Mouse (Mus musculus): ENCODE measurements at regions not wholly inside any gene's neighbourhood (a gene's known extent, or its start where the extent isn't known, plus 50 kb on each side); places are given as distances from the start of the nearest gene placed in this dataset.

DNA sequence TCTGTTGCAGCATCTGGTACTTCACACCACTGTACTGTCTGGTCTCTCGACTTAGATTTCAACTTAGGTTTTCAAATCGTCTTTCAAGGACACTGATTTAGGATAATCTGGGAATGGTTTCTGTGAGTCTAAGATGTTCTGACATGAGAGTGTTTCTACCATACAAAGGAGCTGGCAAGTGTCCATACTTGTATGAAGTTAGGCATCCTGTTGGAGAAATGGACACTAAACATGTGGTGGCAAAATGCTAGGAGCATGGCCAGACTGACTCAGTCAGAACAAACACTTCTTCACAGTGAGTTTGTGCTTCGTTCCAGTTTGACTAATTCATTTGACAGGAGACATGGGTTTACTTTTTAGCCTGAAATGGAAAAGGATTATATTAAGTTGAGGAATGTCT lies 194.5 kb upstream of the Thbs1 start:
- H3K36me3 ChIP-seq (ENCODE audit: control insufficient read depth, insufficient read depth, low read length), result no peaks in the 10 kb centered on the region
- 83% methylated on average over 3 of the region's 3 CpGs for WGBS
- H3K27me3 ChIP-seq (ENCODE audit: control insufficient read depth, insufficient read depth, low read length), result no peaks in the 10 kb centered on the region
- H3K9ac ChIP-seq (ENCODE audit: low read length), result no peak overlapping the region
- no peak for ATAC-seq (ENCODE audit: insufficient read depth, low FRiP score, low TSS enrichment)
- H3K4me3 ChIP-seq (ENCODE audit: low read depth, low read length), result no peak overlapping the region
- H3K27ac ChIP-seq (ENCODE audit: low read depth, low read length), result no peak overlapping the region
- H3K9me3 ChIP-seq (ENCODE audit: control insufficient read depth, low read length), result no peaks in the 10 kb centered on the region
- H3K4me1 ChIP-seq (ENCODE audit: control insufficient read depth, insufficient read depth, low read length), result no peaks in the 10 kb centered on the region
- DNase-seq (ENCODE audit: low spot score), result no peak
- no peak overlapping the region for H3K4me2 ChIP-seq (ENCODE audit: low read depth)

DNA sequence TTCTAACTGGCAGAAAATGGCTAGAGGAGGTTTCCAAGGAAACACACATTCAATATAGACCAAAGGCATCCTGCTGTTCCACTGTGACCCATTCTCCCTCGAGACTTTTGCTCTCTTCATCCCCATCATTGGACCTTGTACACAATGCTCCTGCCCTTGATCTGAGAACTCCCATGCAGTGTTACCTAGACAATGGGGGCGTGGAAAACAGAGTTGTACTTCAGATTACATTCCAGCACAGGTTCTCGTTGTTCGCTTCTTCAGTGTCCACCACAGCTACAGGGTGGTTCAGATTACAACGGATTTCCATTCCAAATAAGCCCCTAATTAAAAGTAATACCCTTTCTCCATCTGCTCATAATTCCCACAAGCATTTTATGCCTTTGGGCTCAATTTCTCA lies 186.8 kb upstream of the Thbs1 start:
- Histone ChIP-seq H3K4me3 (ENCODE audit: low read depth, low read length) (no peak overlapping the region), H3K4me1 (ENCODE audit: control insufficient read depth, insufficient read depth, low read length) (no peaks in the 10 kb centered on the region), H3K9ac (ENCODE audit: low read length) (no peak overlapping the region), H3K4me2 (ENCODE audit: low read depth) (no peak overlapping the region), H3K27ac (ENCODE audit: low read depth, low read length) (no peak overlapping the region), H3K9me3 (ENCODE audit: control insufficient read depth, low read length) (no peaks in the 10 kb centered on the region), H3K27me3 (ENCODE audit: control insufficient read depth, insufficient read depth, low read length) (no peaks in the 10 kb centered on the region), H3K36me3 (ENCODE audit: control insufficient read depth, insufficient read depth, low read length) (no peaks in the 10 kb centered on the region)
- WGBS, result 52% methylated on average over 5 of the region's 5 CpGs
- DNase-seq (ENCODE audit: low spot score), result no peak
- ATAC-seq (ENCODE audit: insufficient read depth, low FRiP score, low TSS enrichment), result no peak

DNA sequence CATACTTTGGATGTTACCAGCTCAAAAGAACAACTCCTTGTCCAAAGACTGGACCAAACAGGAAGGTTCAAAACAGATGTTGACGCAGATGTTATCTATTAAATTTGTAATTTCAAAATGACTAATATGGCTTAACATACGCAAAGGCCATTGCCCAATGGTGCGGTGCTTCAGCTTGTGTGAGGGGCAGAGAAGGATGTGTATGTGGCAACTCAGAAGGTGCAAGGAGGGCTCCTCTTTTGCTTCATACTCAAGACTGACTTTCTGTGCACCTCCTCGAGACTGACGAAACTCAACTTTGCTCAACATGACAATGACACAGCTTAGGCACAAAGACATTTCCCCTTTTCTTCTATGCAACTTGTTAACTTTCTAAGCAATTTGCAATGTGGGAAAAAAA lies 186.3 kb upstream of the Thbs1 start:
- no peaks in the 10 kb centered on the region for H3K4me1 ChIP-seq (ENCODE audit: control insufficient read depth, insufficient read depth, low read length)
- 89% methylated on average over 5 of the region's 5 CpGs for WGBS
- ATAC-seq (ENCODE audit: insufficient read depth, low FRiP score, low TSS enrichment) (no peak), DNase-seq (ENCODE audit: low spot score) (no peak)
- H3K27me3 ChIP-seq (ENCODE audit: control insufficient read depth, insufficient read depth, low read length), result no peaks in the 10 kb centered on the region
- H3K4me2 ChIP-seq (ENCODE audit: low read depth), result no peak overlapping the region
- H3K36me3 ChIP-seq (ENCODE audit: control insufficient read depth, insufficient read depth, low read length), result no peaks in the 10 kb centered on the region
- no peak overlapping the region for H3K4me3 ChIP-seq (ENCODE audit: low read depth, low read length)
- H3K27ac ChIP-seq (ENCODE audit: low read depth, low read length), result no peak overlapping the region
- H3K9me3 ChIP-seq (ENCODE audit: control insufficient read depth, low read length), result no peaks in the 10 kb centered on the region
- no peak overlapping the region for H3K9ac ChIP-seq (ENCODE audit: low read length)

DNA sequence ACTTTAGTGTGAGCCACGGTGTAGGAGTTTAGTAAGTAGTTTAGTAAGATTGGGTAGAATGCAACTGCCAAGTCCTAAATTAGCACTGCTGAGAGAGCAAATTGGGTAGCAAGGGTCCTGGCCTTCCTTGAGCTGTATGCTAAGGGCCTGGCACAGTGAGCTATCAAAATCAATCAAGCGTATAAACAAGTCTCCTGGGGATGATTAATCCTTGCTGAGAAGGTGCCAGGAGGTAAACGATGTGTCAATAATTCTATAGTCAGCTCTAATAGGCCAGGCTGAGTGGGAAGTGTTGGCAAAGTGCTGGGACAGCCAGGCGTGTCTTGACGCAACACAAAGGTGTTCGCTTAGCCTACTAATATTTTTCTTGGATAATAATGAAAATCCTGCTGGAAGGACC lies 183.6 kb upstream of the Thbs1 start:
- Histone ChIP-seq H3K9me3 (ENCODE audit: control insufficient read depth, low read length) (no peaks in the 10 kb centered on the region), H3K9ac (ENCODE audit: low read length) (no peak overlapping the region), H3K27me3 (ENCODE audit: control insufficient read depth, insufficient read depth, low read length) (no peaks in the 10 kb centered on the region), H3K4me3 (ENCODE audit: low read depth, low read length) (no peak overlapping the region), H3K27ac (ENCODE audit: low read depth, low read length) (no peak overlapping the region), H3K4me1 (ENCODE audit: control insufficient read depth, insufficient read depth, low read length) (no peaks in the 10 kb centered on the region), H3K4me2 (ENCODE audit: low read depth) (no peak overlapping the region), H3K36me3 (ENCODE audit: control insufficient read depth, insufficient read depth, low read length) (no peaks in the 10 kb centered on the region)
- WGBS, result 63% methylated on average over 6 of the region's 6 CpGs
- no peak for ATAC-seq (ENCODE audit: insufficient read depth, low FRiP score, low TSS enrichment)
- DNase-seq (ENCODE audit: low spot score), result no peak

DNA sequence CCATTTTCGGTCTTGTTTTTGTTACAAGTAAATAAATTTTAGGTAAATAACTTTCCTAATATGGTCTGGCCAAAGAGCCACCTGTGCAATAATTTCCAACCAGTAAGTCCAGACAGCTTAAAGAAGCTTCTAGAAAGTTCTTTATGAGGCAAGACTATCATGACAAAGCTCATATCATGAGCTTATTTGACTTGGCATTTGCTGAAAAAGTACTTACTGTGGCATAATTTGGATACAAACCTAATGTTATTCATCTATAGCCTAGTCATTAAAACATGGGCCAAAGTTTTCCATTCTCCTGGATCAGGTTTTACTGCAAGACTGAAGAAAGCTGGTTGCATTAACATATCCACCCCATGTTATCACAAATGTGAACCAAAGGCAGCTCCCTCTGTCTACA lies 182.1 kb upstream of the Thbs1 start:
- Histone ChIP-seq H3K4me1 (ENCODE audit: control insufficient read depth, insufficient read depth, low read length) (no peaks in the 10 kb centered on the region), H3K9ac (ENCODE audit: low read length) (no peak overlapping the region), H3K27me3 (ENCODE audit: control insufficient read depth, insufficient read depth, low read length) (no peaks in the 10 kb centered on the region), H3K4me2 (ENCODE audit: low read depth) (no peak overlapping the region), H3K9me3 (ENCODE audit: control insufficient read depth, low read length) (no peaks in the 10 kb centered on the region), H3K36me3 (ENCODE audit: control insufficient read depth, insufficient read depth, low read length) (no peaks in the 10 kb centered on the region), H3K4me3 (ENCODE audit: low read depth, low read length) (no peak overlapping the region), H3K27ac (ENCODE audit: low read depth, low read length) (no peak overlapping the region)
- DNase-seq (ENCODE audit: low spot score) (no peak), ATAC-seq (ENCODE audit: insufficient read depth, low FRiP score, low TSS enrichment) (no peak)
- 70% methylated on average over 1 of the region's 1 CpGs for WGBS

DNA sequence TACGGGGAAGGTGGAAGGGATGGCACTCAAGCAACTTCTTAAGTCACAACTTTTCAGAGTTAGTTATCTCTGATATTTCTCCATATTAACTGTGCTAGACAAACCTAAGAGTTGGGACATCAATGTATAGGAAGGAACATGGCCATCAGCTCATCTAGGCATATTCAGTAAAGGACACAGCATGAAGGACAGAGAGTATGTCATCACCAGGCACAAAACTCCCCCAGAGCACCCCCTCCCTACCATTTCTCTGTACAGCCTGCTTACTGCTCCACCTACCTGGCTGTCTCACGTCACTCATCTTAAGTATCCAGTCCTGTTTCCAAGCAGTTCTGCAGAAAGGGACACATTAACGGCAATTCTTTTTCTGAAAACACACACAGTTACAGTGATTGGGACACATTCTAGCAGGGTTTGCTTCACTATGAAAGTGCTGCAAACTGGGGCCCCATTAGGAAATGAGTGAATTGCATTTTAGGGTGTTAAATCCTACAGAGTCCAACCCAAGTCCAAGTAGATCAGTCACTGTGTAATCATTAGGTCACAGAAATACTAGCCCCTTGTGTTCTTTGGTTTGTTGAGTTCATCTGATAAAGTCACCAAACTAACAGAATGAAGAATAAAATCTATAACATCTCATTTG lies 180.7 kb upstream of the Thbs1 start:
- DNase-seq (ENCODE audit: low spot score) (no peak), ATAC-seq (ENCODE audit: insufficient read depth, low FRiP score, low TSS enrichment) (no peak)
- Histone ChIP-seq H3K4me2 (ENCODE audit: low read depth) (no peak overlapping the region), H3K27me3 (ENCODE audit: control insufficient read depth, insufficient read depth, low read length) (no peaks in the 10 kb centered on the region), H3K4me1 (ENCODE audit: control insufficient read depth, insufficient read depth, low read length) (no peaks in the 10 kb centered on the region), H3K36me3 (ENCODE audit: control insufficient read depth, insufficient read depth, low read length) (no peaks in the 10 kb centered on the region), H3K4me3 (ENCODE audit: low read depth, low read length) (no peak overlapping the region), H3K27ac (ENCODE audit: low read depth, low read length) (no peak overlapping the region), H3K9me3 (ENCODE audit: control insufficient read depth, low read length) (no peaks in the 10 kb centered on the region), H3K9ac (ENCODE audit: low read length) (no peak overlapping the region)
- 93% methylated on average over 3 of the region's 3 CpGs for WGBS

DNA sequence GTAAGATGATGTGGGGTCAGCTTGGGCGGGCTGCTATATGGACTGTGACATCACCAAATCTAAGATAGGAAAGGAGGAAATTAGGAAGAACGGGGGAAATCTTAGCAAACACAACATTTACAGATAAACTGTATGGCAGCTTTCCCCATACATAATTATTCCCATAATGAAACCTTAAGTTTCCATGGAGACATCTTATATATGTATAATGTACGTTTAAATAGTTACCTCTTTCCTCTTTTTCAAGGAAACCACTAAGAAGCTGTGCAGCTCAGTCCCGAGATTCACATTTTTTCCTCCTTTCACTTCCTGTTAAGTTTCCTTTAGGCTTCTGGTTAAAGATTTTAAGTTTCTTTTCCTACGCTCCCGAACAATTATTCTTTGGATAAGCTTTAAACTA lies 175.1 kb upstream of the Thbs1 start:
- Histone ChIP-seq H3K4me1 (ENCODE audit: control insufficient read depth, insufficient read depth, low read length) (peaks cover 8% of the 10 kb centered on the region; the same call in 1 of the 2 replicates), H3K9ac (ENCODE audit: low read length) (no peak overlapping the region), H3K27ac (ENCODE audit: low read depth, low read length) (no peak overlapping the region), H3K4me2 (ENCODE audit: low read depth) (no peak overlapping the region), H3K9me3 (ENCODE audit: control insufficient read depth, low read length) (no peaks in the 10 kb centered on the region), H3K27me3 (ENCODE audit: control insufficient read depth, insufficient read depth, low read length) (no peaks in the 10 kb centered on the region), H3K36me3 (ENCODE audit: control insufficient read depth, insufficient read depth, low read length) (no peaks in the 10 kb centered on the region), H3K4me3 (ENCODE audit: low read depth, low read length) (no peak overlapping the region)
- ATAC-seq (ENCODE audit: insufficient read depth, low FRiP score, low TSS enrichment), result no peak
- no peak for DNase-seq (ENCODE audit: low spot score)
- WGBS, result 85% methylated on average over 6 of the region's 6 CpGs

DNA sequence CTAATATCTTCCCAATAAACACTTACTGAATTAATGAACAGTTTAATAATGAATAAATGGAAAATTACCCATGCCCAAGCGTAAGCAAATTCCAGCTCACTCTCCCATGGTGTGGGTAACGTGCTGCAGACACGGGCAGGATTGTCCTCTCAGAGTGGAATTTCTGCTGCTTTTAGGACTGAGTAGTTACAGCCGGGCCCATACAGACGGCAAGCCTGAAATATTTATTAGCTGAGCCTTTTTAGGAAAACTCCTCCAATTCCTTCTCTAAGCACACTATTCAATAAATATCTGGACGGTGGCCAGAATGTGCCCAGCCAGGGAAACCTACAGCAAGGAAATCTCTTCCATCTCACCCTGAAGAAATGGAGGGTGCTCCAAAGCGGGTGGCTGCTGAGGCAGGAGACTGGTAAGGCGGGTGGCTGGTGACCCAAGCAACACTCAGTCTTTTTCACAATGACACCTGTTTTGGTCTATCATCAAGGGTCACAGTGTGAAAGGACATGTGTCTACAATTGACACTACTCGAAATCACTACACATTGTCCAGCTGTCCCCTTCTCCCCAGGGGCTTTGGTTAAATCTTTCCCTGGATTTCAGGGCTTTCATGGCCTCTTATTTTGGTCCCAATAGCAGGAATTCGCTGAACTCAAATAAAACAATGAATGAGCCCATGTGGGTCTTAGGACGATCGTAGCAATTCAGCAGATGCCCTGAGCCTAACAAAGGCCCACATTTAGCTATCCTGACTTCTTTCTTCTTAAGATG lies 173.2 kb upstream of the Thbs1 start:
- ATAC-seq (ENCODE audit: insufficient read depth, low FRiP score, low TSS enrichment), result peak; percentile 72
- DNase-seq (ENCODE audit: low spot score), result peak; percentile 33
- Histone ChIP-seq H3K4me1 (ENCODE audit: control insufficient read depth, insufficient read depth, low read length) (peaks cover 8% of the 10 kb centered on the region; the same call in 1 of the 2 replicates), H3K36me3 (ENCODE audit: control insufficient read depth, insufficient read depth, low read length) (no peaks in the 10 kb centered on the region), H3K9ac (ENCODE audit: low read length) (no peak overlapping the region), H3K27ac (ENCODE audit: low read depth, low read length) (no peak overlapping the region; the same call in 1 of the 2 replicates), H3K27me3 (ENCODE audit: control insufficient read depth, insufficient read depth, low read length) (no peaks in the 10 kb centered on the region), H3K4me3 (ENCODE audit: low read depth, low read length) (no peak overlapping the region), H3K4me2 (ENCODE audit: low read depth) (no peak overlapping the region), H3K9me3 (ENCODE audit: control insufficient read depth, low read length) (no peaks in the 10 kb centered on the region)
- WGBS, result 39% methylated on average over 12 of the region's 12 CpGs

DNA sequence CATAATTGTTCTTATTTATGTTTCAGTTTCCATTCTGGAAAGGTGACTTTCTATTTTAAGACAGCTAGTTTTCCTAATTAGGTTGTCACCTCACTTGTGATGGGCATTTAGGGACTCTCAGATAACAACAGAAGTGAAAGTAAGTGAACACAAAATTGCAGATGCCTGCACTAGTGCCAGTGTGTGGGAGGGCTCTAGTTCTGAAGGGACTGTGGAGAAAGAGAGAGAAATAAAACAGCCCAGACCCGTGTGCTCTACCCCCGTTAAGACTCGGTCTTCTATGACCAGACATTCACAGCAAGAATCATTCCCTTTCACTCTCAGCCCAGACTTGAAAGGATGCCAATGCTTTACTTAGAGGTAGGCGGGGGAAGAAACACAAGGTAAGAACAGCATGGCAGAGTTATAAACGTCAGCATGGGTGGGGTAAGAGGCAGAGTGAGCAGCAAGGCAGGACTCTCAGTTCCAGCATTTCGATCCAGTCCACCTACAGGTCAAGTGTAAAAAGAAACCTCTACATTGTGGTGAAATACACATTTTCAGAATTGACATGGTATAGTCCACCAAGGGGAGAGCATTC lies 170.1 kb upstream of the Thbs1 start:
- H3K9me3 ChIP-seq (ENCODE audit: control insufficient read depth, low read length), result no peaks in the 10 kb centered on the region
- H3K9ac ChIP-seq (ENCODE audit: low read length), result no peak overlapping the region
- H3K27me3 ChIP-seq (ENCODE audit: control insufficient read depth, insufficient read depth, low read length), result no peaks in the 10 kb centered on the region
- 48% methylated on average over 6 of the region's 6 CpGs for whole genome bisulfite sequencing
- DNase-seq (ENCODE audit: low spot score) (no peak), ATAC-seq (ENCODE audit: insufficient read depth, low FRiP score, low TSS enrichment) (no peak)
- peaks cover 8% of the 10 kb centered on the region; the same call in 1 of the 2 replicates for H3K4me1 ChIP-seq (ENCODE audit: control insufficient read depth, insufficient read depth, low read length)
- H3K4me2 ChIP-seq (ENCODE audit: low read depth), result no peak overlapping the region
- no peak overlapping the region for H3K4me3 ChIP-seq (ENCODE audit: low read depth, low read length)
- no peaks in the 10 kb centered on the region for H3K36me3 ChIP-seq (ENCODE audit: control insufficient read depth, insufficient read depth, low read length)
- no peak overlapping the region for H3K27ac ChIP-seq (ENCODE audit: low read depth, low read length)
